Mouse (Mus musculus): ENCODE results near the gene Sh2b1. TPM values are rescaled to one million over a fixed set of nuclear protein-coding genes. Genes with fewer than 3 reads are reported as not detected.

The Sh2b1 gene
- 34.4 and 95.0 TPM in 2 replicates for polyA plus RNA-seq (2011; ENCODE audit: insufficient read depth, insufficient read length, low replicate concordance, missing spikeins)

GRCm38 (mm10) chr7:126474993-126475581 is at the start of gene Sh2b1:
Gene Sh2b1 (minus strand): TSS chr7:126475424.
- WGBS, result under 1% methylated on average over 53 of the region's 53 CpGs
- peak within 1 kb of the TSS; percentile 87 for H3K4me3 ChIP-seq (replicated peaks; ENCODE audit: control insufficient read depth, low read depth, low read length)
- TF ChIP-seq CTCF (IDR thresholded peaks at IDR 0.05; ENCODE audit: control insufficient read depth, insufficient read depth, low read length) (peak; percentile 50; the same call in 1 of the 2 replicates), POLR2A (IDR thresholded peaks at IDR 0.05; ENCODE audit: borderline replicate concordance, control insufficient read depth, low read depth, low read length) (peak; percentile 69)
- H3K27ac ChIP-seq (ENCODE audit: control insufficient read depth, insufficient read depth, low read depth, low read length, poor library complexity), result peak within 1 kb of the TSS; percentile 90
- peaks cover 9% of the 10 kb centered on the region for H3K4me1 ChIP-seq (ENCODE audit: control insufficient read depth, insufficient read depth, low read length)

- no peak overlapping the region for H3K27ac ChIP-seq (ENCODE audit: control insufficient read depth, insufficient read depth, low read depth, low read length, poor library complexity)
- no peaks in the 10 kb centered on the region for H3K4me1 ChIP-seq (ENCODE audit: control insufficient read depth, insufficient read depth, low read length)
- H3K4me3 ChIP-seq (replicated peaks; ENCODE audit: control insufficient read depth, low read depth, low read length), result no peak overlapping the region
- TF ChIP-seq POLR2A (IDR thresholded peaks at IDR 0.05; ENCODE audit: borderline replicate concordance, control insufficient read depth, low read depth, low read length) (no peak), CTCF (IDR thresholded peaks at IDR 0.05; ENCODE audit: control insufficient read depth, insufficient read depth, low read length) (no peak)
- WGBS, result 87% methylated on average over 3 of the region's 3 CpGs
Measured at GRCm38 (mm10) chr7:126523316-126523715, 48.1 kb upstream of the Sh2b1 start.

- WGBS, result 70% methylated on average over 2 of the region's 2 CpGs
- H3K4me1 ChIP-seq (ENCODE audit: control insufficient read depth, insufficient read depth, low read length), result no peaks in the 10 kb centered on the region
- no peak overlapping the region for H3K27ac ChIP-seq (ENCODE audit: control insufficient read depth, insufficient read depth, low read depth, low read length, poor library complexity)
- no peak for TF ChIP-seq POLR2A (IDR thresholded peaks at IDR 0.05; ENCODE audit: borderline replicate concordance, control insufficient read depth, low read depth, low read length)
- TF ChIP-seq CTCF (IDR thresholded peaks at IDR 0.05; ENCODE audit: control insufficient read depth, insufficient read depth, low read length), result no peak
- no peak overlapping the region for H3K4me3 ChIP-seq (replicated peaks; ENCODE audit: control insufficient read depth, low read depth, low read length)
Measured at GRCm38 (mm10) chr7:126519513-126519912, 44.3 kb upstream of the Sh2b1 start.

- 92% methylated on average over 5 of the region's 5 CpGs for WGBS
- no peak overlapping the region for H3K4me3 ChIP-seq (replicated peaks; ENCODE audit: control insufficient read depth, low read depth, low read length)
- H3K4me1 ChIP-seq (ENCODE audit: control insufficient read depth, insufficient read depth, low read length), result no peaks in the 10 kb centered on the region
- TF ChIP-seq CTCF (IDR thresholded peaks at IDR 0.05; ENCODE audit: control insufficient read depth, insufficient read depth, low read length), result no peak
- TF ChIP-seq POLR2A (IDR thresholded peaks at IDR 0.05; ENCODE audit: borderline replicate concordance, control insufficient read depth, low read depth, low read length), result no peak
- no peak overlapping the region for H3K27ac ChIP-seq (ENCODE audit: control insufficient read depth, insufficient read depth, low read depth, low read length, poor library complexity)
Measured at GRCm38 (mm10) chr7:126518261-126518941, 43.2 kb upstream of the Sh2b1 start.

- TF ChIP-seq CTCF (IDR thresholded peaks at IDR 0.05; ENCODE audit: control insufficient read depth, insufficient read depth, low read length) (no peak), POLR2A (IDR thresholded peaks at IDR 0.05; ENCODE audit: borderline replicate concordance, control insufficient read depth, low read depth, low read length) (no peak)
- no peak overlapping the region for H3K4me3 ChIP-seq (replicated peaks; ENCODE audit: control insufficient read depth, low read depth, low read length)
- 71% methylated on average over 3 of the region's 3 CpGs for WGBS
- no peak overlapping the region for H3K27ac ChIP-seq (ENCODE audit: control insufficient read depth, insufficient read depth, low read depth, low read length, poor library complexity)
- no peaks in the 10 kb centered on the region for H3K4me1 ChIP-seq (ENCODE audit: control insufficient read depth, insufficient read depth, low read length)
Measured at GRCm38 (mm10) chr7:126511287-126511686, 36.1 kb upstream of the Sh2b1 start.

GRCm38 (mm10) chr7:126507126-126507778 is 32.0 kb upstream of the Sh2b1 start:
- Histone ChIP-seq H3K4me1 (ENCODE audit: control insufficient read depth, insufficient read depth, low read length) (no peaks in the 10 kb centered on the region), H3K4me3 (replicated peaks; ENCODE audit: control insufficient read depth, low read depth, low read length) (no peak overlapping the region), H3K27ac (ENCODE audit: control insufficient read depth, insufficient read depth, low read depth, low read length, poor library complexity) (no peak overlapping the region)
- WGBS, result 83% methylated on average over 8 of the region's 8 CpGs
- TF ChIP-seq CTCF (IDR thresholded peaks at IDR 0.05; ENCODE audit: control insufficient read depth, insufficient read depth, low read length) (no peak), POLR2A (IDR thresholded peaks at IDR 0.05; ENCODE audit: borderline replicate concordance, control insufficient read depth, low read depth, low read length) (no peak)

GRCm38 (mm10) chr7:126504913-126505312 is 29.7 kb upstream of the Sh2b1 start:
- H3K27ac ChIP-seq (ENCODE audit: control insufficient read depth, insufficient read depth, low read depth, low read length, poor library complexity), result no peak overlapping the region
- no peak overlapping the region for H3K4me3 ChIP-seq (replicated peaks; ENCODE audit: control insufficient read depth, low read depth, low read length)
- 65% methylated on average over 2 of the region's 2 CpGs for WGBS
- TF ChIP-seq CTCF (IDR thresholded peaks at IDR 0.05; ENCODE audit: control insufficient read depth, insufficient read depth, low read length), result no peak
- TF ChIP-seq POLR2A (IDR thresholded peaks at IDR 0.05; ENCODE audit: borderline replicate concordance, control insufficient read depth, low read depth, low read length), result no peak
- H3K4me1 ChIP-seq (ENCODE audit: control insufficient read depth, insufficient read depth, low read length), result no peaks in the 10 kb centered on the region

- WGBS, result under 1% methylated on average over 60 of the region's 72 CpGs
- H3K4me3 ChIP-seq (replicated peaks; ENCODE audit: control insufficient read depth, low read depth, low read length), result peak within 1 kb of the TSS; percentile 78
- H3K27ac ChIP-seq (ENCODE audit: control insufficient read depth, insufficient read depth, low read depth, low read length, poor library complexity), result peak within 1 kb of the TSS; percentile 100
- TF ChIP-seq CTCF (IDR thresholded peaks at IDR 0.05; ENCODE audit: control insufficient read depth, insufficient read depth, low read length), result peak; percentile 47; the same call in 1 of the 2 replicates
- TF ChIP-seq POLR2A (IDR thresholded peaks at IDR 0.05; ENCODE audit: borderline replicate concordance, control insufficient read depth, low read depth, low read length), result peak; percentile 70; the same call in 1 of the 2 replicates
- no peaks in the 10 kb centered on the region for H3K4me1 ChIP-seq (ENCODE audit: control insufficient read depth, insufficient read depth, low read length)
Measured at GRCm38 (mm10) chr7:126503273-126503878, 28.2 kb upstream of the Sh2b1 start, which contains the start of gene Atxn2l. Gene Atxn2l (minus strand): TSS chr7:126503437.

Data from bone marrow, adult 2 months (tissue).